Mouse (Mus musculus): Measurements from ENCODE around the gene Rec114. TPM values are rescaled to one million over a fixed set of nuclear protein-coding genes. Genes with fewer than 3 reads are reported as not detected.

The Rec114 gene
- polyA plus RNA-seq, 1 experiment: not detected

- DNase-seq (ENCODE audit: low read depth, low spot score): no peak
- WGBS: 87% methylated on average over 1 of the region's 1 CpGs
Measured at GRCm38 (mm10) chr9:58623009-58623408, 120.8 kb downstream of the Rec114 start.

- no peak for DNase-seq (ENCODE audit: low read depth, low spot score)
- WGBS: 52% methylated on average over 3 of the region's 3 CpGs
Measured at GRCm38 (mm10) chr9:58615064-58615938, 128.5 kb downstream of the Rec114 start.

GRCm38 (mm10) chr9:58613790-58614189 lies 130.0 kb downstream of the Rec114 start:
- WGBS: 83% methylated on average over 1 of the region's 1 CpGs
- DNase-seq (ENCODE audit: low read depth, low spot score): no peak

Other genes with a start within 250 kb of the Rec114 start
- 5.5 and 5.9 TPM in 2 replicates for gene Cd276, start 188.5 kb downstream of the Rec114 start, polyA plus RNA-seq (2012; rRNA removed)
- gene Nptn, start 161.7 kb downstream of the Rec114 start, polyA plus RNA-seq (2012; rRNA removed): 254 and 369 TPM in 2 replicates
- gene Hcn4, start 79.4 kb upstream of the Rec114 start, polyA plus RNA-seq (2012; rRNA removed): 0.29 and 0.66 TPM in 2 replicates